Mouse (Mus musculus) hindlimb bud, embryonic 11.5 days (tissue): Measurements from ENCODE around the gene Tdrd7.

Experiments used
- DNase-seq: peaks from one replicate; pipeline ENCODE4 v3.0.0-alpha.2; 2012; ENCODE audit warnings: low read depth, low spot score; ENCODE audit errors: extremely low spot score

Gene Tdrd7

DNA sequence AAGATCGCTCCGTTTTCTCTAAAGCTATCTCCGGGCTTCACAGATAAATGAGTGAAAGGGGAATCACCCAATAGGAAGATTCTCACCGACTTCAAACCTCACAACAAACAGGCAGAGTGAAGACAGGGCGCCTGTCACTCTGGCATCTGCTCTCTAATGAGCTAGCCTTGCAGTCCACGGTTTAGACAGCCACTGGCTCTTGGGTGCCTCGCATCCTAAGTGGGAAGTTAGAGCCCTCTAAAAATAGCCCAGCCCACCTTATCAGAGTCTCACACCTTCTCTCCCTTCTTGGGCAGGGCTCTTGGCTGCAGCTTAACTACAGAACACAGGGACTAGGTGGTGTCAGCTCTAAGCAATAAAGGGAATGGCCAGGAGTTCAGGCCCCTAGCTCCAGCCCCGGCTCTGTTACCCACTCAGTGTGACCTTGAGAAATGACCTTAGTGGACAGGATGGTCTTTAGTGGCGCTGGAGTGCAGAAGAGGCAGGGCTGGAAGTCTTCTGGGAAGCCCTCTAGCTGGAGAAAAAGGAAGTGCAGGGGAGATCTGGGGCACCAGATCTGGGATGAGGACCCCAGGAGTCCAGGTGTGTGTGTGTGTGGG is 75.6 kb downstream of the Tdrd7 start:
- DNase-seq: no peak

DNA sequence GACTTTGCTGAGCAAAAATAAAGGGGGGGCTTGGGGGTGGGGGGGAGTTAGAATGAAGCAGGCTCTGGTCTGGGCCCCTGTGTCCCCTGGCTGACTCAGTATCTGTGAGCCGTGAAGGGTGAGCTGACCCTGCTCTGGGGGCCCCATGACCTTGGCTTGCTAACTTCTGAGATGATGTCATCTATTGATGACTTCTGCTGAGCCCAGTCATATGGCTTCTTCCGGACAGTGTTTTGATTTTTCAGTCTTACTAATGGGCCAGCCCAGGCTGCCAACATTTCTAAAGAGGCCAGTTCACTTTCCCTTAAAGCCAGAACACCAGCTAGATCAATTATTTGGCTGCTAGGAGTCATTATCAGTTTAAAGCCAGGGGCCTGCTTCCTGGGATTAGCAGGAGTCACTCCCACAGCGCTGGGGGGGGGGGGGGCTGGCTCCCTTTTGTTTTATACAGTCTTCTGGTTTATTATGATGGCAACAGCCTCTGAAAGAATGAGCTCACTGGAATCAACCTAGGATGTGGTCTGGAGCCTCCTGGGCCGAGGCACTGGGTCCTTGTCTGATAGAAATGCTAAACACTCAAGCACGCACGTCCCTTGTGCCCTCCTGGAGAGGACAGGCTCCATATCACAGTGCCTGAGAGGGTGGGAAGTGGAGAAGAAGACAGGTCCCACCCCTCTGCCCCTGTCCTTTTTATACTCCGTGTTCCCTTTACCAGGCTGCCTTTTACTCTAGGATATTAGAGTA is 76.8 kb downstream of the Tdrd7 start:
- DNase-seq: no peak

DNA sequence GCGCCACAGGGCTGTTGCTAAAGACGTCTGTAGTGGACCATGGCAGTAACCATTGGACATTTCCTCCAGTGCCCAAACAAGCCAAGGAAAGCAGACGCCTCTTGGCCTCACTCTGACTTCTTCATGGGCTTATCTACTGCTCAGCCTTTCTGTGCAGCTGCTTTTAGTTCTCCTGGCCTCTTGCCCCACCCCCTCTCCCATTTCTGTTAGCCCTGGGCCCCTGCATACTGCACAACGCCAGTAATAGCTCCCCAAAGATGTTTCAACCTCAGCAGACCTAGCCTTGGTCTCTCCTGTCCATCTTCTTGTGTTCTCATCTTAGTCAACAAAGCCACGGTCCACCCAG is 77.3 kb downstream of the Tdrd7 start:
- no peak for DNase-seq

DNA sequence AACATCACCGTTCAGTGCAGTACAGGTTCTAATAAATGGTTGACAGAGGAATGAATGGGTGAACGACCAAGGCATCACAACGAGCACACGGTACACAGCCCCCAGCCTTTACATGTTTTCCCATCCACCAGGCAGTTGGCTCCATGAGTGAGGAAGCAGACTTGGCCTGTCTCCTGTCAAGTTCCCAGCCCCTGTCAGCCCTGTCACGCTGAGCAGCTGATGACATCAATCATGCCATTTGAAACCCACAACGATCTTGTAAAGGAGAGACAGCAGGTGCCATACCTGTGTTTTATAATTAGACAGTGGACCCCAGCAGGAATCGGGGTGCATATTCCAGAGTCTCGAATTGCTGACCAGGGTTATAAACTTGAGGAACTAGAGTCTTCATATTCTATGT is 78.2 kb downstream of the Tdrd7 start:
- no peak for DNase-seq

GRCm38 (mm10) chr4:46047971-46048370 is 82.8 kb downstream of the Tdrd7 start:
- DNase-seq: no peak

- no peak for DNase-seq
Observed at GRCm38 (mm10) chr4:46048418-46048817, 83.3 kb downstream of the Tdrd7 start.

DNA sequence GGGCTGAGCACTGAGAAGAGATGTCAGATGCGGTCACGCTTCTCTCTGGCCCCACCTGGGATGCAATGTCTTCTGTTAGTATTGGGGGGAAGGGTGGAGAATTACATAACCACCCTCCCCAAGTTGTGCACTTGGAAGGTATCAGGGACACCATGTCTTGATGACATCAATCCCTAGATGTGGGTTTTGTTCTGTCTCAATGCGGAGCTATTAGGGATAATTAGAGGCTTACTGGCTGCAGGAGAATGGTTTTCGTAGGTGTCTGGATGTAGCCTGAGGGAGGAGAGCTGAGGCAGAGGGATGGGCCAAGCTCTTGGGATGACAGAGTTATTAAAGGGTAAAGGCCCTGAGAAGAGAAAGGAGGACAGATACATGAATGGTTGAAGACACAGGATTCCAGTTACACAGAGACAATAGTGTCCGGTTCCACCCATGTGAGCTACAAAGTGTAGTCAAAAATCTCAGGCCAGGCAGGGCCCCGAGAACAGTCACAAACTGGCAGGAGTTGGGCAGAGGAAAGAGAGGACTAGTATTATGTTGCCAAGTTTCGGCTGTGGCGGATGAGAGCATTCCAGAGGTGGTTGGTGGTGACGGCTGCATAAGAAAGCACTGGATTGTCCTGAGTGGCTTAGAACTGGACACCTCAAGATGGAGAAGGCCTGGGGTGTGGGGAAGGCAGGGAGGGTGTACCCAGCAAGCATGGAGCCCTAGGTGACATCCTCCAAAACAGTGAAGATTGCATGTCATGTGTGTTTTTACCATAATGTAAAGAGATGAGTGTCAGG is 88.4 kb downstream of the Tdrd7 start:
- no peak for DNase-seq

- DNase-seq: no peak
Observed at GRCm38 (mm10) chr4:46056163-46056562, 91.0 kb downstream of the Tdrd7 start.

DNA sequence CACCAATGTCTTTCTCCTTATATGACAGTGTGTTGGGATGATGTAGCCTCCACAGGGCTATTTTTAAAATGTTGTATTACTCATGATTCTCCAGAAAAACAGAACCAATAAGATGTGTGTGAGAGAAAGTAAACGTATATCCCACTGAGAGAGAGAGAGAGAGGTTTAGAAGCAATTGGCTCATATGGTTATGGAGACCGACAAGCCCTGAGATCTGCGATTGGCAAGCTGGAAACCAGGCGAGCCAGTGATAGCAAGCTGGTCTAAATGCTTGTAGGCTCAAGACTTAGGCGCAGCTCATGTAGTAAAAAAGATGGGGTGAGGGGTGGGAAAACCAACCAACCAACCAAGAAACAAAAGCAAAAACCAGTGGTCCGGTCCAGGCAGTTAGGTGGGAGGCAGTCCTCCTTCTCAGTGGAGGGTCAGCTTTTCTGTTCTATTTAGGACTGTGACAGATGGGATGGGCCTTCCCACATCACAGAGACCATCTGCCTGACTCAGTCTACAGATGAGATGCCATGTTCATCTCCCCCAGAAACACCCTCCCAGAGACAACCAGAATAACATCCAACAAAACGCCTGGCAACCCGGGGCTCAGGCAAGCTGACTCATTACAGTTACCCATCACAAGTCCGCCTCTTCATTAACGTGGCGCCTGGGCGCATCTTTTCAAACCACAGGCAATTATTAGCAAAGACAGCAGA is 96.3 kb downstream of the Tdrd7 start:
- DNase-seq: no peak

GRCm38 (mm10) chr4:46063841-46064240 is 98.7 kb downstream of the Tdrd7 start:
- DNase-seq: no peak

DNA sequence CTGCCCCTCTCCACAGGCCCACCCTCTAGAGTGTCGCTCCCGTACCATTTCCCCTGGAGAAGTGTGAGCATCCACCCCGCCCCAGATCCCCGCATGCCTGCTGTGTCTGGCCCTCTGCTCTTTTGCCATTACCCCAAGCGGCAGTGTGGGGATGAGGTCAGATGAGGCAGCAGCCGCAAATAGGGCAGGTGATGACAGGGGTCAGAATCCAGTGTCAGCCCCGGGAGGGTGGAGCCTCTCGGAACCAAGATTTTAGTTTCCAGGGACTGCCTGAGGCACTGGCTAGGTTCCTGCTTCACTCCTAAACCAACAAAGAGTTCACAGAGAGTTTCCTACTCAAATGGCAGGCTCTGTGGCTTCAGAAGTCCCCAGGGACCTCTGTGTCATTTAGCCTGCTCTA is 99.1 kb downstream of the Tdrd7 start:
- no peak for DNase-seq

DNA sequence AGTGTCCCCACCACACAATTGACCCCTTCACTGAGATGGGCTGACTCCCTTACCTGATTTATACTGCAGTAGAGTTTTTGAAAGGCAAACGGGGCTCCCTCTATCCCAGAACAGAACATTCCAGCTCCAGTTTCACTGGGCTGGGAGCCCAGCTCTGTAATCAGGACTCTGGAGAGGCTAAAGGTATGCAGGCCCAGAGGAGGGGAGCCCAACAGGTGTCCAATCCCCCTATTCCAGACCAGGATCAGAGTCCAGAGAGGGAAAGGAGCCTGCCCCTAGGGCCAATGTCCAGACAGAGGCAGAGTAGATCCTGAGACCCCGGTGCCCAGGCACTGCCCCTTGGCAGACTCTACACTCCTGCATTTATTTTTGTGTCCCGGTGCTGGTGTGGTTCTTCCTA is 99.8 kb downstream of the Tdrd7 start:
- DNase-seq: no peak

GRCm38 (mm10) chr4:46065695-46066340 is 100.7 kb downstream of the Tdrd7 start:
- DNase-seq: no peak

- DNase-seq: no peak
Observed at GRCm38 (mm10) chr4:46068060-46068459, 102.9 kb downstream of the Tdrd7 start.

- no peak for DNase-seq
Observed at GRCm38 (mm10) chr4:46068573-46068972, 103.4 kb downstream of the Tdrd7 start.

- no peak for DNase-seq
Observed at GRCm38 (mm10) chr4:46069851-46070482, 104.8 kb downstream of the Tdrd7 start.

DNA sequence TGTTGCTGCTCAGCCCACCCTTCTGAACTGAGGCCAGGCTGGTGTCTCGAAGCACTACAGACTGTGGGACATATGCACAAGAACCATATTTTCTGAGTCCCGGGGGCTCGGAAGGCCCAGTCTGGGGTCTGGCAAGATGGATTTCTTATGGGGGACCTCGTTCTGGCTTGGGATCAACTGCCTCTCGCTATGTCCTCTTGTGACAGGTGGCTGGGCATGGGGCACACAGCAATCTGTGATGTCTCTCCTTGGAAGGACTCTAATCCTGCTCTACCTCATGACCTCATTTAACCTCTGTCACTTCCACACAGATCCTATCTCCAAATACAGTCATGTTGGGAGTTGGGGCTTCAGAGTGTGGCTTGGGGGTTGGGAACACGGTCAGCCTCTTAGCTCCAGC is 107.5 kb downstream of the Tdrd7 start:
- no peak for DNase-seq

DNA sequence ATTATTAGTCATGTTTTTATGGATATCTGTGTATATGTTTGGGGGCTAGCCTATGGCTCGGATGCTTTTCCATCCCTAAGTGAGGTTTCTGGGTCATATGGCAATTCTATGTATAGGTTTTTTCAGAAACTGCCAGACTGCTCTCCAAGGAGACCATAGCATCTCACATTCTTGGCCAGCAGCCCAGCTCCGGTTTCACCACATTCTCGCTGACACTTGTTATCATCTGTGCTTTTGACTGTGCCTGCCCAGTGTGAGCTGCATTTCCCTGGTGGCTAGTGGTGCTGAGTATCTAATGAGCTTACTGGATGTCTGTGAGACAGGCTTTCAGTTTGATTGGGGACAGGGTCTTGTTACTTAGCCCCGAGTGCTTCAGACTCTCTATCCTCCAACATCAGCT is 108.6 kb downstream of the Tdrd7 start:
- DNase-seq: no peak

- no peak for DNase-seq
Observed at GRCm38 (mm10) chr4:46075664-46076063, 110.5 kb downstream of the Tdrd7 start.

DNA sequence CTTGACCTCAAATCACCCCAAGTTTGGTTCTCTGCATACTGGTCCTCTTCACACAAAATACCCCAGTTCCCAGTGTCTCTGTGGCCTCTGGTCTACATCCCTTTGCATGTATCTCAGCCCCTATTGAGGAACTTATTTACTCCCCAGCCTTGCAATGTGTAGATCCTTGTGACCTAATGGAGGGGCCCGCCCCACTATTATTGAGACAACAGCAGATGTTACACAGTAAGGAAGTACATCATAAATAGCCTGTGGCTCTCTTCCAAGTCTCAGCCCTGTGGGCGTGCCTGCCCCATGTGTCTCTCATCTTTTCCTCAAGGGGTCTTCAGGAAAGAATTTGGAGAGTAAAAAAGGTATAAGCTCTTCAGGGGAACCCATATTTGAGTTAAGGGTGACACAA is 111.8 kb downstream of the Tdrd7 start:
- no peak for DNase-seq

GRCm38 (mm10) chr4:46080261-46080660 is 115.1 kb downstream of the Tdrd7 start:
- no peak for DNase-seq
